Mouse (Mus musculus): Measurements from ENCODE around the gene Camsap3. TPM values are rescaled to one million over a fixed set of nuclear protein-coding genes. Genes with fewer than 3 reads are reported as not detected.
A peak's percentile ranks its signal among the peaks of the same experiment; 100 is the strongest.

Gene Camsap3
- total and polyA plus RNA-seq, 3 experiments: 0.62 to 5.1 TPM; not detected in 1

DNA sequence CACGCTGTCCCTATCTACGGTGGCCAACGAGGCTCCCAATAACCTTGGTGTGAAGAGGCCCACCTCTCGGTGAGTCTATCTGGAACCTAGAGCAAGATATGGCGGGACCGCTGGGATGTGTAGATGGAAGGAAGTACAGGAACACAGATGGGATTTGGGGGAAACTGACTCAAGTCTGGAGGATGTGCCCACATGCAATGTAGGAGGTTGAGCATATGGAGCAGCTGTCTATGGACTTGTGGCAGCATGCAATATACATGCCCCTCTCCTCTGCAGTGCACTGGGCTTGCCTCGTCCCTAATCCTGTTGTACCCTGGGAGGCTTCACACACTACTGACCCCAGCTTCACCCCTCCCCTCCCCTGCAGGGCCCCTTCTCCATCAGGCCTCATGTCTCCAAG is 20.7 kb downstream of the Camsap3 start (continued):
- no peak for TF ChIP-seq SIN3A (IDR thresholded peaks at IDR 0.05; ENCODE audit: low read length)

DNA sequence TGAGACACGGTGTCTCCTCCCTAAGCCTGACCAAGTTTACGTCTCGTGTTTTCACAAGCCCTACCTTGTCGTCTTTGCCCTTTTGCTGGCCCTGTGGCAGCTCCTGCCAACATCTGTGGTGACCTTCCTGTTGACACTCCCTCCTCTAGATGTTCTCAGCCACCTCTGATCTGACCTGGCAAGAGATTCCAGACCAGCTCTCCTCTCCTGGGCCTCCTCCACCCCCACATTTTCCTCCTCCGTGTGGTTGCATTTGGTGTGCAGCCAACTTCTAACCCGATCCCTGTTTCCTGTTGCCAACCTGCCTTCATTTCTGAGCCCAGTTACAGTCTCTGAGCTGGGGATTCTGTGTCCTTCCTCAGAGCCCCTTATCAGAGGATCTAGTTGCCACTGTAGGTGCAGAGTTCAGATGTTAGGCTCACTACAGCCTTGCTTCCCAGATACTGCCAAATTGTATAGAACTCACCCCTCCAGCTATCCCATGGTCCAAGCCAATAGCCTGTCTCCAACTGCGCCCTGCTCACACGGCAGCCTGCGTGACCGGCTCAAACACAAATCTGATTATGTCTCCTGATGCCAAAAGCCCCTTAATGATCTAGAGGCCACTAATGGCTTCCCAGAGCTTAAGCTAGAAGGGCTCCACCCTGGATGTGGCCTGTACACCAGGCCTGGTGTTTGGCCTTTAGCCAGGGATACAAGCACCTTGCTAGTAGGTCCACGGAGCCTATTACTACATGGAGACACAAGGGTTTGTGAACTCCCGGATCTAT is 22.1 kb downstream of the Camsap3 start:
- Histone ChIP-seq H3K4me1 (ENCODE audit: control insufficient read depth in 1 of 2, insufficient read depth in 2 of 2, low read length in 2 of 2) (peaks cover 0 to 18% of the 10 kb centered on the region in 2 experiments; a peak in 2 of 4 replicates), H3K9me3 (replicated peaks; ENCODE audit: insufficient read depth, low read length) (no peaks in the 10 kb centered on the region), H3K4me3 (ENCODE audit: control insufficient read depth in 1 of 2, insufficient read depth in 1 of 2, low read depth in 2 of 2, low read length in 2 of 2) (no peak overlapping the region), H3K27ac (ENCODE audit: control insufficient read depth, low read depth, low read length) (peak overlapping the region; percentile 25; the same call in 1 of the 2 replicates), H3K27me3 (ENCODE audit: control insufficient read depth in 1 of 2, insufficient read depth in 2 of 2, low read length in 2 of 2) (no peaks in the 10 kb centered on the region), H3K36me3 (ENCODE audit: control insufficient read depth in 1 of 2, insufficient read depth in 2 of 2, low read length in 2 of 2) (peaks cover 0 to 11% of the 10 kb centered on the region in 2 experiments), H3K9ac (ENCODE audit: control insufficient read depth, low read depth, low read length, poor library complexity, severe bottlenecking) (no peak overlapping the region), H3K79me2 (ENCODE audit: control insufficient read depth, insufficient read depth, low read length, poor library complexity) (no peaks in the 10 kb centered on the region)
- no peak for DNase-seq (ENCODE audit: low read depth, low spot score)
- TF ChIP-seq MYB (IDR thresholded peaks at IDR 0.05; ENCODE audit: low read depth, low read length): no peak
- no peak for TF ChIP-seq MAZ (IDR thresholded peaks at IDR 0.05; ENCODE audit: low read depth, low read length)
- TF ChIP-seq ZKSCAN1 (IDR thresholded peaks at IDR 0.05; ENCODE audit: low read depth, low read length): no peak
- TF ChIP-seq SIN3A (IDR thresholded peaks at IDR 0.05; ENCODE audit: low read length): no peak

DNA sequence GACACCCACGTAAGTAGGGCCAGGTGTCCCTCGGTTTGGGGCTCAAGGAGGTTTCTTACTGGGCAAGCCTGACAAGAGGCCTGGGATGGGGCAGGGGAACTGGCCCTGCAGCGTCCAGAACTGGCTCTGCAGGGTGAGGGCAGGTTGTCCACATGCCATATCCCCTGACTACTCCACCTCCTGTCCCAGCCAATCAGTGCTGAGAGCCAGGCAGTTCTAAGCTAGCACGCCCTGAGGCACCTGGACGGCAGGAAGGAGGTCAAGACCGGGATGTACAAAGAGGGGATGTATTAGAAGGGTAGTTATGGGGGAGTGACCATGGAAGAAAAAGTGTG is 22.7 kb downstream of the Camsap3 start:
- Histone ChIP-seq H3K4me3 (ENCODE audit: control insufficient read depth in 1 of 2, insufficient read depth in 1 of 2, low read depth in 2 of 2, low read length in 2 of 2) (no peak overlapping the region), H3K36me3 (ENCODE audit: control insufficient read depth in 1 of 2, insufficient read depth in 2 of 2, low read length in 2 of 2) (peaks cover 2 to 11% of the 10 kb centered on the region in 2 experiments), H3K4me1 (ENCODE audit: control insufficient read depth in 1 of 2, insufficient read depth in 2 of 2, low read length in 2 of 2) (peaks cover 0 to 18% of the 10 kb centered on the region in 2 experiments; a peak in 2 of 4 replicates), H3K9me3 (replicated peaks; ENCODE audit: insufficient read depth, low read length) (no peaks in the 10 kb centered on the region), H3K27ac (ENCODE audit: control insufficient read depth, low read depth, low read length) (no peak overlapping the region), H3K79me2 (ENCODE audit: control insufficient read depth, insufficient read depth, low read length, poor library complexity) (no peaks in the 10 kb centered on the region), H3K9ac (ENCODE audit: control insufficient read depth, low read depth, low read length, poor library complexity, severe bottlenecking) (no peak overlapping the region), H3K27me3 (ENCODE audit: control insufficient read depth in 1 of 2, insufficient read depth in 2 of 2, low read length in 2 of 2) (no peaks in the 10 kb centered on the region)
- TF ChIP-seq JUND (IDR thresholded peaks at IDR 0.05; ENCODE audit: low read depth, low read length) (no peak), MAZ (IDR thresholded peaks at IDR 0.05; ENCODE audit: low read depth, low read length) (no peak), MXI1 (IDR thresholded peaks at IDR 0.05; ENCODE audit: low read depth, low read length) (no peak), MEF2A (IDR thresholded peaks at IDR 0.05; ENCODE audit: extremely low read depth, insufficient replicate concordance, low read depth, low read length, poor library complexity, severe bottlenecking) (no peak), SIN3A (IDR thresholded peaks at IDR 0.05; ENCODE audit: low read length) (no peak), RCOR1 (IDR thresholded peaks at IDR 0.05; ENCODE audit: low read depth, low read length) (no peak), MYC (IDR thresholded peaks at IDR 0.05; ENCODE audit: low read depth, low read length) (no peak), CTCF (IDR thresholded peaks at IDR 0.05 in 2 of 3, conservative IDR thresholded peaks at IDR 0.05 in 1 of 3; ENCODE audit: control insufficient read depth in 1 of 3, insufficient read depth in 1 of 3, low read depth in 2 of 3, low read length in 3 of 3, poor library complexity in 1 of 3, severe bottlenecking in 1 of 3) (no peak), ETS1 (IDR thresholded peaks at IDR 0.05; ENCODE audit: low read depth, low read length) (no peak), USF2 (IDR thresholded peaks at IDR 0.05; ENCODE audit: borderline replicate concordance in 1 of 2, insufficient read depth in 1 of 2, low read depth in 1 of 2, low read length in 2 of 2) (no peak), TBP (IDR thresholded peaks at IDR 0.05; ENCODE audit: low read depth, low read length) (no peak), KAT2A (conservative IDR thresholded peaks at IDR 0.05; ENCODE audit: low read depth, low read length) (no peak), MAFK (IDR thresholded peaks at IDR 0.05; ENCODE audit: borderline replicate concordance, low read depth, low read length) (no peak), SMC3 (IDR thresholded peaks at IDR 0.05; ENCODE audit: low read depth, low read length) (no peak), BHLHE40 (IDR thresholded peaks at IDR 0.05; ENCODE audit: borderline replicate concordance, low read depth, low read length) (no peak), ZC3H11A (IDR thresholded peaks at IDR 0.05; ENCODE audit: low read depth, low read length) (no peak), MAX (IDR thresholded peaks at IDR 0.05; ENCODE audit: low read length) (no peak), GATA1 (IDR thresholded peaks at IDR 0.05; ENCODE audit: low read depth, low read length) (no peak), CHD2 (IDR thresholded peaks at IDR 0.05; ENCODE audit: low read length) (no peak), NRF1 (IDR thresholded peaks at IDR 0.05; ENCODE audit: insufficient read depth, low read depth, low read length, poor library complexity, severe bottlenecking) (no peak)
- no peak for DNase-seq (ENCODE audit: low read depth, low spot score)
